Mouse (Mus musculus): ENCODE data around the gene Col4a3.

DNA sequence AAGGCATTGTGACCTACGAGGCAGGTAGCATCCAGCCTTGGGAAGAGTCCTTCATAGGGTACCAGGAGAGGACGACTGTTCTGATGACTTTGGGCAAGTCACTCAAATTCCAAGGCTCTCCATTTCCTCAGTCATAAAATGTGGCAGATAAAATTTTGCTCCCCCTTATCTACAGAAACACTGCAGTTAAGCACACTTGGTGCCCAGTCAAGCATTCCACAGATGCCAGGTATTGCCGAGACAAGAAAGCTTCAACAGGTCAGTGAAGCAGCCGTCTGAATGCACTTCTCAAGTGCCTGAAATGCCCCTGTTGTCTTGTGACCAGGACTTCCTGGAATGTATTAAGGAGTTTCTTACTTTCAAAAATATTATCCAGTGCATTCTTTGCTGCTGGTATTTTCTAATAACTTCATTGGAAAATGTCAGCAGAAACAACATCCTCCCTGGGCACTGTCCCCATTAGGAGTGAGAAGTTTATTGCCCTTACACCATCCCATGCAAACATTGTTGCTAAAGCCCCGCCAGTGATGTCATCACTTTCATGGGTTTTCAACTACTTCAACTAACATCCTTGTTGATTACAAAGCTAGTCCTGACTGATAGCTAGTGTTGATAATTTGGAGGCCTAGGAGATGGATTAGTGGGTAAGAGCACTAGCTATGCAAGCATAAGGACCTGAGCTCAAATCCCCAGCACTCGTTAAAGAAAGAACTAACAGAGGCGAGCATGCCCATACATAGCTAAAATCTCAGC is 16.7 kb downstream of the Col4a3 start:
- TF ChIP-seq CTCF (IDR thresholded peaks at IDR 0.05) (no peak), EP300 (IDR thresholded peaks at IDR 0.05; ENCODE audit: insufficient read depth, low read depth, low read length) (no peak)
